Mouse (Mus musculus) limb, embryonic 12.5 days (tissue): ENCODE data around the gene Snrpd3. TPM values are rescaled to one million over a fixed set of nuclear protein-coding genes. Genes with fewer than 3 reads are reported as not detected.
"Not testable (repeated sequence)": the region's sequence is repeated elsewhere in the genome, so short reads cannot be mapped to it uniquely, and the experiment has no call there.

Experiments
- ATAC-seq: fragments of 200-750 bp; cut with Nextera tagmentation; 2 replicates; pipeline ENCODE4 v1.8.0; 2017; ENCODE audit warnings: low read depth, moderate TSS enrichment; ENCODE audit not compliant: insufficient number of reproducible peaks, insufficient read depth, low FRiP score, low TSS enrichment
- H3K27ac ChIP-seq: fragments of 300-500 bp; sonication (generic); 2 replicates; pipeline ENCODE4 v1.5.1; 2016; ENCODE audit warnings: mild to moderate bottlenecking, moderate library complexity
- H3K27me3 ChIP-seq: fragments of 300-500 bp; sonication (generic); 2 replicates; pipeline ENCODE4 v1.6.1; 2016; ENCODE audit warnings: mild to moderate bottlenecking, moderate library complexity
- H3K36me3 ChIP-seq: fragments of 300-500 bp; sonication (generic); 2 replicates; pipeline ENCODE4 v1.6.1; 2016; ENCODE audit warnings: mild to moderate bottlenecking, moderate library complexity
- H3K4me1 ChIP-seq: fragments of 300-500 bp; sonication (generic); replicated peaks from 2 replicates; pipeline ENCODE4 v1.6.1; 2016
- H3K4me2 ChIP-seq: fragments of 300-500 bp; sonication (generic); 2 replicates; pipeline ENCODE4 v1.6.1; 2016; ENCODE audit warnings: mild to moderate bottlenecking, moderate library complexity
- H3K4me3 ChIP-seq: fragments of 300-500 bp; sonication (generic); replicated peaks from 2 replicates; pipeline ENCODE4 v1.5.1; 2016; ENCODE audit warnings: mild to moderate bottlenecking
- H3K9ac ChIP-seq: fragments of 300-500 bp; sonication (generic); replicated peaks from 2 replicates; pipeline ENCODE4 v1.6.1; 2016; ENCODE audit warnings: mild to moderate bottlenecking, moderate library complexity
- H3K9me3 ChIP-seq: fragments of 300-500 bp; sonication (generic); 2 replicates; pipeline ENCODE4 v1.6.1; 2016; ENCODE audit warnings: mild to moderate bottlenecking, moderate library complexity
- WGBS: fragments of 180-500 bp; shearing (Covaris S2); methylation state at CpG from one replicate; pipeline ENCODE4 v1.1.7; 2016; 5-methylcytosine and 5-hydroxymethylcytosine counted together
- polyA plus RNA-seq: library from polyadenylated mRNA; unstranded; fragments of >200 nt; fragmentation: Nextera tagmentation; extraction: Ambion mirVana; gene quantifications from 2 replicates; pipeline ENCODE4 v1.2.1, GENCODE M21; 2016

Snrpd3 gene
- polyA plus RNA-seq = 179 and 203 TPM in 2 replicates

DNA sequence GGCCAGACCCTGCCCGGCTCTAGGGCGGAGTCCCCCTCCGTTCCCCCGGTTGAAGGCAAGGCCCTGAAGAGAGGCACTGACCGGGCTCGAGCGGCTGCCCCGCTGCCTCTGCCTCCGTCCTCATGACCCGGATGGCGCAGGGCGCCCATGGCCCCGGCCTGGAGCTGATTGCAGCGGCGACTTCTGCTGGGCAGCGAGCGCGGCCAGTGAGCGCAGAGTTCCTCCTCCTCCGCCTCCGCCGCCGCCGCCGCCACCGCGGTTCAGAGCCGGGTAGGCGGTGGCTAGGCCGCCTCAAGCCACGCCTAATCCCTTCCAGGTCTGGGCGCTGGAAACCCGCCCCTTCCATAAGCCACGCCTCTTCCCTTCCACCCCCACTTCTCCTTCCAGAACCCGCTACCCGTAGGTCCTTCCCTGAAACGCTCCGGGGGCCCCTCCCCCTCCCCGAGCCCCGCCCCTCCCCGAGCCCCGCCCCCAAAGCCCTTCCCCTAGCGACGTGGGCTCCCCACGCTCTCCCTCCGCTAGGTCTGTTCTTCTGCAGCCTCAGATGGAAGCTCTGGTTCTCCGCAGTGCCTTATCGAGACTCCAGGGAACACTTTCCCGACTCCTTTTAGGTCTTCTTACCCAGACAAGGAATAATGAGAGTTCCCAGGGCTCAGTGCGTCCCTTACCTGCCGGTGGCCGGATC is at the start of gene Snrpd3:
Gene Snrpd3 (plus strand): TSS at position 479 of the 685 bp plus-strand sequence.
- no peaks in the 10 kb centered on the region for H3K27me3 ChIP-seq
- H3K4me1 ChIP-seq = peaks cover 30% of the 10 kb centered on the region
- peak within 1 kb of the TSS; percentile 80 for H3K4me3 ChIP-seq
- H3K4me2 ChIP-seq = peak within 1 kb of the TSS; percentile 93
- ATAC-seq = peak; percentile 97
- peak within 1 kb of the TSS; percentile 89 for H3K9ac ChIP-seq
- peak within 1 kb of the TSS; percentile 98 for H3K27ac ChIP-seq
- H3K36me3 ChIP-seq = peaks cover 39% of the 10 kb centered on the region
- no peaks in the 10 kb centered on the region for H3K9me3 ChIP-seq
- under 1% methylated on average over 35 of the region's 52 CpGs for WGBS

- Histone ChIP-seq H3K9ac (no peak overlapping the region), H3K4me3 (no peak overlapping the region), H3K4me2 (no peak overlapping the region), H3K27me3 (no peaks in the 10 kb centered on the region), H3K4me1 (peaks cover 5% of the 10 kb centered on the region; the same call in 1 of the 2 replicates), H3K27ac (no peak overlapping the region), H3K9me3 (no peaks in the 10 kb centered on the region), H3K36me3 (no peaks in the 10 kb centered on the region)
- no peak for ATAC-seq
- WGBS = 74% methylated on average over 8 of the region's 8 CpGs
Measured at GRCm38 (mm10) chr10:75473411-75473810, 43.9 kb upstream of the Snrpd3 start.

- 28% methylated on average over 5 of the region's 5 CpGs for WGBS
- no peak overlapping the region for H3K4me2 ChIP-seq
- H3K36me3 ChIP-seq = no peaks in the 10 kb centered on the region
- no peak overlapping the region for H3K27ac ChIP-seq
- no peak overlapping the region for H3K9ac ChIP-seq
- ATAC-seq = no peak
- no peak overlapping the region for H3K4me3 ChIP-seq
- no peaks in the 10 kb centered on the region for H3K9me3 ChIP-seq
- H3K27me3 ChIP-seq = no peaks in the 10 kb centered on the region
- H3K4me1 ChIP-seq = peaks cover 5% of the 10 kb centered on the region; the same call in 1 of the 2 replicates
Measured at GRCm38 (mm10) chr10:75474571-75474970, 42.8 kb upstream of the Snrpd3 start.

DNA sequence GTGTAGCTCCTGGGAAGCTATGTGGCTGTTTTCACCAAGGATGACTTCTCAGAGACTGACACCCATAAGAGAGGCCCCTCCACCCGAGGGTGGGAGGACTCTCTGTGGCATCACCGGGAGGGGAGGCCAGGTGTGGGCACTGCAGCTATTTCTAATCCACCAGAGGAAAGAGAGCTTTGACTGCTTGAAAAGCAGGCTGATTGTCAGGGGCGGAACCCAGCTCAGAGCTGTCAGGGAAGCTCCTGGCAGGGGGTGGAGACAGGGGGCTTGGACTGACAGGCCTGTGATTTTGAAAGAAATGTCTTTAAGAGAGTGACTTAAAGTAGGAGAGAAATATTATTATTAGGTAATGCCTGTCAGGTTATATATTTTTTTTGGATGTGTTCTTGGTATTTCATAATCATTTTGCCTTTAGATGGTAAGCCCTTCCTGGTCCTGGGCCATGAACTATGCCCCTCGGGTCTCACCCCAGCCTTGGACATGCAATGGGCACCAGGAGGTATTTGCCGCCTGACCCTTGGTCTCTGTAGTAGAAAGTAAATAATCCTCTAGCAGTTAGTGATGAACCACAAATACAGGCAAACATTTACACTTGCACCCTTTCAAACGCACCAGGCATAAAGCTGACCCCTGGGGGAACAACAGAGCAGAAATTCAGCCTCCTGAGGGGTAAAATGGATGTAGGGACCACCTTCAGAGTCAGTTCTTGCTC is 42.1 kb upstream of the Snrpd3 start:
- not testable (repeated sequence) for ATAC-seq
- 39% methylated on average over 5 of the region's 6 CpGs for WGBS

GRCm38 (mm10) chr10:75477034-75477433 is 40.3 kb upstream of the Snrpd3 start:
- no peak overlapping the region for H3K27ac ChIP-seq
- 76% methylated on average over 9 of the region's 9 CpGs for WGBS
- no peak overlapping the region for H3K4me2 ChIP-seq
- no peaks in the 10 kb centered on the region for H3K9me3 ChIP-seq
- no peak for ATAC-seq
- no peak overlapping the region for H3K4me3 ChIP-seq
- peaks cover 5% of the 10 kb centered on the region; the same call in 1 of the 2 replicates for H3K4me1 ChIP-seq
- no peaks in the 10 kb centered on the region for H3K36me3 ChIP-seq
- H3K9ac ChIP-seq = no peak overlapping the region
- no peaks in the 10 kb centered on the region for H3K27me3 ChIP-seq

More for the DNA sequence above, 42.1 kb upstream of the Snrpd3 start:
- not testable (repeated sequence) for H3K4me2 ChIP-seq, H3K9ac ChIP-seq, H3K27me3 ChIP-seq, H3K4me3 ChIP-seq, H3K27ac ChIP-seq, H3K4me1 ChIP-seq, H3K9me3 ChIP-seq, H3K36me3 ChIP-seq

DNA sequence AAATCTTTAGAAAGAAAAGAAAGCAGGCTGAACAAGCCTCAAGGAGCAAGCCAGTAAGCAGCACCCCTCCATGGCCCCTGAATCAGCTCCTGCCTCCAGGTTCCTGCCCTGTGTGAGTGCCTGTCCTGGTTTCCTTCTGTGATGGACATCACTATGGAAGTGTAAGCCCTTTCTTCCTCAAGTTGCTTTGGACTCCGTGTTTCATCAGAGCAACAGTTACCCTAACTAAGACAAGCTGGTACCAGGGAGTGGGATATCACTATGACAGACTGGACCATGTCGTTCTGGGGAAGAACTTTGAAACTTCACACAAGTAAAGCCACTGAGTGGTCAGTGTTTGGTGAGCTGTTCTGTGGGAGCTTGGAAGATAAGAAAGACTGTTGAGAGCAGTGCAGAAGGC is 37.4 kb upstream of the Snrpd3 start:
- Histone ChIP-seq H3K36me3 (no peaks in the 10 kb centered on the region), H3K27me3 (no peaks in the 10 kb centered on the region), H3K9me3 (no peaks in the 10 kb centered on the region), H3K27ac (no peak overlapping the region), H3K9ac (no peak overlapping the region), H3K4me1 (peaks cover 5% of the 10 kb centered on the region; the same call in 1 of the 2 replicates), H3K4me3 (no peak overlapping the region), H3K4me2 (no peak overlapping the region)
- WGBS = 85% methylated on average over 2 of the region's 2 CpGs
- ATAC-seq = no peak

DNA sequence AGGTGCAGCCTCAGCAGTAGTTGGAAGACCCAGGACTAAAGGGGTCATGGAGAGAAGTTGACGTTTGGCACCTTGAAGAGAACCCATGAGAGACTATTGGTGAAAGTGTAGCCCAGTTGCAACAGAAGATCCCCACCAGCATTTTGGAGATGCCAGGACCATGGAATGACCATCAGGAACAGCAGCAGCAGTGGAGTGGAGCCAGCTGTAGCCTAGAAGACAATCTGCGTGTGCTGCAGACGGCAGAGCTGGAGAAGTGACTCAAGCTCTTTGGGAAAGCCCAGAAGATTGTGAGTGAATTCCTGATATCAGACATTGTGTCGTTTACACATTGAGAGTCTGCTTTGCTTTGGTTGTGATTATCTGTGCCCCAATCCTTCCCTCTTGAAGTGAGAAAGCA is 35.6 kb upstream of the Snrpd3 start:
- no peak overlapping the region for H3K4me2 ChIP-seq
- no peaks in the 10 kb centered on the region for H3K36me3 ChIP-seq
- peaks cover 2% of the 10 kb centered on the region; the same call in 1 of the 2 replicates for H3K4me1 ChIP-seq
- no peak for ATAC-seq
- WGBS = 82% methylated on average over 4 of the region's 4 CpGs
- H3K4me3 ChIP-seq = no peak overlapping the region
- no peaks in the 10 kb centered on the region for H3K9me3 ChIP-seq
- H3K27ac ChIP-seq = no peak overlapping the region
- no peak overlapping the region for H3K9ac ChIP-seq
- no peaks in the 10 kb centered on the region for H3K27me3 ChIP-seq

GRCm38 (mm10) chr10:75482271-75482670 is 35.1 kb upstream of the Snrpd3 start:
- H3K4me2 ChIP-seq = no peak overlapping the region
- 80% methylated on average over 5 of the region's 5 CpGs for WGBS
- no peaks in the 10 kb centered on the region for H3K36me3 ChIP-seq
- H3K27me3 ChIP-seq = no peaks in the 10 kb centered on the region
- no peak for ATAC-seq
- no peaks in the 10 kb centered on the region for H3K4me1 ChIP-seq
- no peak overlapping the region for H3K27ac ChIP-seq
- H3K9ac ChIP-seq = no peak overlapping the region
- no peaks in the 10 kb centered on the region for H3K9me3 ChIP-seq
- H3K4me3 ChIP-seq = no peak overlapping the region

- no peaks in the 10 kb centered on the region for H3K4me1 ChIP-seq
- WGBS = 75% methylated on average over 11 of the region's 11 CpGs
- no peak overlapping the region for H3K4me2 ChIP-seq
- H3K36me3 ChIP-seq = no peaks in the 10 kb centered on the region
- no peak overlapping the region for H3K9ac ChIP-seq
- no peaks in the 10 kb centered on the region for H3K9me3 ChIP-seq
- no peaks in the 10 kb centered on the region for H3K27me3 ChIP-seq
- no peak overlapping the region for H3K27ac ChIP-seq
- no peak overlapping the region for H3K4me3 ChIP-seq
- ATAC-seq = no peak
Measured at GRCm38 (mm10) chr10:75482919-75483483, 34.4 kb upstream of the Snrpd3 start.

- H3K4me1 ChIP-seq = no peaks in the 10 kb centered on the region
- no peak overlapping the region for H3K27ac ChIP-seq
- no peak overlapping the region for H3K4me2 ChIP-seq
- no peaks in the 10 kb centered on the region for H3K27me3 ChIP-seq
- WGBS = 80% methylated on average over 6 of the region's 6 CpGs
- no peak overlapping the region for H3K9ac ChIP-seq
- no peak for ATAC-seq
- no peaks in the 10 kb centered on the region for H3K36me3 ChIP-seq
- H3K9me3 ChIP-seq = no peaks in the 10 kb centered on the region
- H3K4me3 ChIP-seq = no peak overlapping the region
Measured at GRCm38 (mm10) chr10:75484066-75484465, 33.3 kb upstream of the Snrpd3 start.

GRCm38 (mm10) chr10:75484767-75485166 is 32.6 kb upstream of the Snrpd3 start:
- no peaks in the 10 kb centered on the region for H3K36me3 ChIP-seq
- H3K4me3 ChIP-seq = no peak overlapping the region
- no peak overlapping the region for H3K9ac ChIP-seq
- H3K4me1 ChIP-seq = no peaks in the 10 kb centered on the region
- no peaks in the 10 kb centered on the region for H3K9me3 ChIP-seq
- no peak overlapping the region for H3K27ac ChIP-seq
- H3K27me3 ChIP-seq = no peaks in the 10 kb centered on the region
- WGBS = 74% methylated on average over 6 of the region's 6 CpGs
- ATAC-seq = no peak
- H3K4me2 ChIP-seq = no peak overlapping the region
